Comparison of ENCODE assay signal across 10 mouse cellular contexts in genomic region chr3:146177295-146177694, GRCm38 (mm10). TPM values are rescaled to one million over a fixed set of nuclear protein-coding genes. Genes with fewer than 3 reads are reported as not detected.
DNase-seq lines count a peak whose midpoint lies in the region; ATAC-seq lines count a peak whose summit lies in the region.
"Had no signal": no experiment of that assay in that cellular context is flagged by ENCODE, and none has a peak within 500 bp of the region (broad histone marks: within the 10 kb centered on the region; RNA-seq: fewer than 3 reads in every experiment).

No protein-coding gene starts in this region.

- no peak overlapping the region for H3K27ac ChIP-seq in heart, embryonic 11.5 days (ENCODE audit: low read depth, low read length)
- H3K27ac ChIP-seq in limb, embryonic 13.5 days, result no peak overlapping the region
- H3K27ac ChIP-seq in limb, embryonic 10.5 days, result no peak overlapping the region

- peak overlapping the region; percentile 56 for H3K4me2 ChIP-seq in heart, embryonic 11.5 days
- H3K4me2 ChIP-seq in limb, embryonic 13.5 days (replicated peaks), result peak overlapping the region; percentile 61; the same call in 1 of the 2 replicates

- H3K4me3 ChIP-seq in heart, embryonic 11.5 days (ENCODE audit: low read depth, low read length), result no peak overlapping the region
- H3K4me3 ChIP-seq in limb, embryonic 13.5 days, result no peak overlapping the region
- H3K4me3 ChIP-seq in limb, embryonic 10.5 days, result no peak overlapping the region

- H3K36me3 ChIP-seq in heart, embryonic 11.5 days (ENCODE audit: control insufficient read depth, insufficient read depth, low read length), result no peaks in the 10 kb centered on the region
- H3K36me3 ChIP-seq in limb, embryonic 13.5 days, result no peaks in the 10 kb centered on the region
- H3K36me3 ChIP-seq in limb, embryonic 10.5 days, result no peaks in the 10 kb centered on the region

- no peak overlapping the region for H3K9ac ChIP-seq in heart, embryonic 11.5 days (ENCODE audit: low read depth, low read length)
- H3K9ac ChIP-seq in limb, embryonic 13.5 days, result no peak overlapping the region

- H3K9me3 ChIP-seq in heart, embryonic 11.5 days (replicated peaks; ENCODE audit: control insufficient read depth, low read length), result no peaks in the 10 kb centered on the region
- H3K9me3 ChIP-seq in limb, embryonic 13.5 days, result no peaks in the 10 kb centered on the region
- H3K9me3 ChIP-seq in limb, embryonic 10.5 days (replicated peaks), result no peaks in the 10 kb centered on the region

- ATAC-seq in heart, embryonic 11.5 days (replicated peaks; ENCODE audit: insufficient number of reproducible peaks, low FRiP score, low TSS enrichment), result no peak
- ATAC-seq in limb, embryonic 13.5 days (ENCODE audit: low FRiP score, low read depth), result no peak

- WGBS in heart, embryonic 11.5 days (ENCODE audit: insufficient replicate concordance), result 59% methylated on average over 7 of the region's 7 CpGs
- WGBS in limb, embryonic 13.5 days, result 81% methylated on average over 7 of the region's 7 CpGs
- WGBS in limb, embryonic 10.5 days, result 80% methylated on average over 7 of the region's 7 CpGs

- no peaks in the 10 kb centered on the region for H3K27me3 ChIP-seq in heart, embryonic 11.5 days (ENCODE audit: control insufficient read depth, insufficient read depth, low read length)
- H3K27me3 ChIP-seq in limb, embryonic 13.5 days, result no peaks in the 10 kb centered on the region
- H3K27me3 ChIP-seq in limb, embryonic 10.5 days (ENCODE audit: low read depth, poor library complexity, severe bottlenecking), result no peaks in the 10 kb centered on the region

- no peak for DNase-seq in heart, postnatal 4 days
- DNase-seq in limb, embryonic 10.5 days (ENCODE audit: low spot score), result no peak
- DNase-seq in 416B (ENCODE audit: low read depth), result peak; percentile 68
- DNase-seq in fibroblast of lung, adult 2 months (ENCODE audit: low read depth), result peak; percentile 30
- no peak for DNase-seq in left cerebral cortex, adult 11 months (ENCODE audit: low spot score)
- DNase-seq in cerebellum, postnatal 14 days, result no peak

- peaks cover 14% of the 10 kb centered on the region for H3K4me1 ChIP-seq in heart, embryonic 11.5 days (ENCODE audit: control insufficient read depth, insufficient read depth, low read length)
- no peaks in the 10 kb centered on the region for H3K4me1 ChIP-seq in limb, embryonic 13.5 days
- no peaks in the 10 kb centered on the region for H3K4me1 ChIP-seq in limb, embryonic 10.5 days

RNA-seq across cellular contexts. Expression of gene Mcoln2, which starts 27.7 kb away (rescaled TPM):
- 0.25 and 0.27 TPM in 2 replicates for polyA plus RNA-seq in heart, embryonic 11.5 days (2014; fragmentation: Nextera tagmentation; extraction: Ambion mirVana)
- under 1 TPM; 0.36 to 0.74 TPM for total RNA-seq in heart, postnatal 4 days (2021)
- 1.7 and 2.4 TPM in 2 replicates for polyA plus RNA-seq in limb, embryonic 13.5 days (2015; fragmentation: Nextera tagmentation; extraction: Ambion mirVana)
- polyA plus RNA-seq in limb, embryonic 10.5 days (2016; fragmentation: Nextera tagmentation; extraction: Ambion mirVana), result 0.45 and 0.46 TPM in 2 replicates

RNA-seq across cellular contexts. Expression of gene Lpar3, which starts 43.5 kb away (rescaled TPM):
- 39.9 and 49.7 TPM in 2 replicates for polyA plus RNA-seq in heart, embryonic 11.5 days (2014; fragmentation: Nextera tagmentation; extraction: Ambion mirVana)
- total RNA-seq in heart, postnatal 4 days (2021), result 10 to 100 TPM; 10.0 to 12.0 TPM
- polyA plus RNA-seq in limb, embryonic 13.5 days (2015; fragmentation: Nextera tagmentation; extraction: Ambion mirVana), result 0.98 and 1.0 TPM in 2 replicates
- polyA plus RNA-seq in limb, embryonic 10.5 days (2016; fragmentation: Nextera tagmentation; extraction: Ambion mirVana), result 0.45 and 0.48 TPM in 2 replicates
- total RNA-seq: granulocyte monocyte progenitor cell, adult 5-6 weeks; monocyte, adult 5-6 weeks had no signal

Comparison
In these comparisons a context has a peak if more than half of its experiments do, and no peak if none do; other contexts are left out.
1. DNase-seq: peak in 416B (single experiment) and fibroblast of lung, adult 2 months (single experiment); none in heart, postnatal 4 days (single experiment), limb, embryonic 10.5 days (single experiment), left cerebral cortex, adult 11 months (single experiment) and cerebellum, postnatal 14 days (0 of 2).
2. RNA of gene Lpar3, which starts 43.5 kb away (polyA plus RNA-seq): 39.9 to 49.7 TPM in heart, embryonic 11.5 days; 0.98 to 1.0 TPM in limb, embryonic 13.5 days and 0.45 to 0.48 TPM in limb, embryonic 10.5 days; every median in the first group is over 10 times any median in the second.